Mouse (Mus musculus): ENCODE data around the gene Ggps1.

- TF ChIP-seq ZC3H11A (IDR thresholded peaks at IDR 0.05; ENCODE audit: borderline replicate concordance, low read depth, low read length) (no peak), ZNF384 (IDR thresholded peaks at IDR 0.05; ENCODE audit: low read depth, low read length) (no peak)
Measured at GRCm38 (mm10) chr13:14044521-14044920, 18.8 kb downstream of the Ggps1 start.

All from ES-E14 (cell line).